Mouse (Mus musculus) heart, adult 11 months (tissue): ENCODE measurements around the gene Trim7.
"Not testable (repeated sequence)": the region's sequence is repeated elsewhere in the genome, so short reads cannot be mapped to it uniquely, and the experiment has no call there.

ENCODE experiments used
- DNase-seq: peaks from one replicate; pipeline ENCODE4 v3.0.0; 2022

Gene Trim7

GRCm38 (mm10) chr11:48852624-48853473 lies 26.9 kb downstream of the Trim7 start:
- DNase-seq = no peak

DNA sequence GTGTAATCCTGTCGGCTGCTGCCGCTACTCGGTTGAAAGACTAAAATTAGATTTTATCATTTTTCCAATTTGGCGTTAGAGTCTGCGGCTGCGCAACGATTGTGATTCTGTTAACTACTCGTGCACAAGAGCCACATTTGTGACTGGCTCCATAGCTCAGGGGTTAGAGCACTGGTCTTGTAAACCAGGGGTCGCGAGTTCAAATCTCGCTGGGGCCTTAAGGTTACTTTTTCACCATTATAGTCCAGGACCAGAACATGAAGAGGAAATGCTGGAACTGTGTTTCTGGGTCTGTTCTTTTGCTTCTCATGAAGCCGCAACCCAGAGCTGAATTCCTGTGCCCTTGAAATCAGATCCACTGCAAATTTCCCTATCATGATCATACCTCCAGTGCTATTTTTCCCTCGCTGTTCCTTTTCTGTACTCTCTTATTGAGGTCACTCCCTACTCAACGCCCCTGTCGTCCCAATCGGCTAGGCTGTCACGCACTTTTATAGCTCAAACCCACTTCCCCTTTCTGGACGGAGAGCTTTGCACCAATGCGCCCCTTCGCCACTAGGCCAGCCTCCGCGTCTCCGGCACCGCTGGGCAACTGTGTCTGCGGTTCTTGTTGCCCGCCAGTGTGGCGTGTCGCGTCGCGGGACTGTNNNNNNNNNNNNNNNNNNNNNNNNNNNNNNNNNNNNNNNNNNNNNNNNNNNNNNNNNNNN lies 27.7 kb downstream of the Trim7 start:
- peak; percentile 98 for DNase-seq

DNA sequence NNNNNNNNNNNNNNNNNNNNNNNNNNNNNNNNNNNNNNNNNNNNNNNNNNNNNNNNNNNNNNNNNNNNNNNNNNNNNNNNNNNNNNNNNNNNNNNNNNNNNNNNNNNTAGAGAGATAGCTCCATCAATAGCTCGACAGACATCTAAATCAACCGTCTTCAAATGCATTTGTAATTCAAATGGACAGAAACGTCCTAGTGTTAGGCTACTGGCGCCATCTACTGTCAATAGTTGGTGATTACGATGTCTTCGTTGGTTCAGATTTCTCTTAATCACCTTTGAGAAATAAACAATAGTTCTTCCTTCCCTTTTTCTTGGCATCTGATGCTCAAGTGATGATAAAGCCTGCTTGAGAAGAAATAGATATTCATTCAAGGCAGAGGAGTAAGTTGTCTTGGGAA lies 33.1 kb downstream of the Trim7 start:
- DNase-seq = peak; percentile 81

DNA sequence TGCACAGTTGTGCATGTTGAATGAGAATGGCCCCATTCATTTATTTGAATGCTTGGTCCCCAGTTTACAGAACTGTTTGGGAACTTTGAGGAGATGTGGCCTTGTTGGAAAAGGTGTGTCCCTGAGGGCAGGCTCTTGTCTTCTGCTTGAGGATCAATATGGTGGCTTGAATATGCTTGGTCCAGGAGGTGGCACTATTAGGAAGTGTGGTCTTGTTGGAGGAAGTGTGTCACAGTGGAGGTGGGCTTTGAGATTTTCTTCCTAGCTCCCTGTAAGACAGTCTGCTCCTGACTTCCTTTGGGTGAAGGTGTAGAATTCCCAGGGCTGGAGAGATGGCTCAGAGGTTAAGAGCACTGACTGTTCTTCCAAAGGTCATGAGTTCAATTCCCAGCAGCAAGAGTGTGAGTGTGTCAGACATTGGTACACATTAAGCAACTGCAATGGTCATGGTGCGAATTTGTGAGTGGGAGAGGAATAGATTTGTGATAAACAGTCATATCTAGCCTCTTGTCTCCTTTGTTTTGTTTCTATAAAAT lies 36.9 kb downstream of the Trim7 start:
- peak; percentile 40 for DNase-seq

GRCm38 (mm10) chr11:48863808-48864207 lies 37.9 kb downstream of the Trim7 start:
- peak; percentile 79 for DNase-seq

- peak; percentile 91 for DNase-seq
These were observed 40.5 kb downstream of the Trim7 start for GRCm38 (mm10) chr11:48866481-48866880.

DNA sequence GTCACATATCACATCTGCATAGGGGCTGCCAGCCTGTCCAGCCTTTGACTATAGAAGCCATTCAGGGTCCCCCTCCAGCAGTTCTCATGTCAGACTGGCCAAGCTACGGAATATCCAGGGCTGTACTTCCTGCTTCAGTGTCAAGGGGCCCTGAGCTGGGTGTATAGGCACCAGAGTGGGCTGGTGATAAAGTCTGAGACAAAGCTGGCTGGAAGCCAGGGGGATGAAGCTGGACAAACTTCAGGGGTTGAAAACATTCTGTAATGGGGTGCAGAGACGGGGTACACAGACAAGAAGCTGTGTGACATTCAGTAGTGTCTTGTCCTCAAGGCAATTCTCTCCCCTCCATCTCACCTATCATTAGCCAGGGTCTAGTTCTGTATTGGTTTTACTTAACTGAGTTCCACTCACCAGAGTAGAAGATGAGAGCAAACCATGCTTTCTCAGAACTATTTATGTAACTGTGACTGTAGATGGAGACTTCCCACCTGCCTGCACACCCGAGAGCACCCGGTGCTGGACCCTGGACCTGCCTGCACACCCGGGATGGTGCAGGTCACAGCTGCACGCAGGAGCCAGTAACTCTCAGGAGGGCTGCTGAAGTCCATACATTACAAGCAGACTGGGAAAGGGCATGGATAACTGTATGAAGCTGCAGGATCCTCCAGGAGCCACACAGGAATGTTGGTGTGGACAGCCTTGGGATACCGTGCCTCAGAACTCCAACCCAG lies 43.6 kb downstream of the Trim7 start:
- DNase-seq = peak; percentile 94

GRCm38 (mm10) chr11:48870781-48871180 lies 44.8 kb downstream of the Trim7 start:
- DNase-seq = peak; percentile 93

GRCm38 (mm10) chr11:48871201-48871772 lies 45.3 kb downstream of the Trim7 start, which contains the start of gene Irgm1:
TSS of gene Irgm1 (minus strand) at chr11:48871683.
- peak; percentile 98 for DNase-seq

DNA sequence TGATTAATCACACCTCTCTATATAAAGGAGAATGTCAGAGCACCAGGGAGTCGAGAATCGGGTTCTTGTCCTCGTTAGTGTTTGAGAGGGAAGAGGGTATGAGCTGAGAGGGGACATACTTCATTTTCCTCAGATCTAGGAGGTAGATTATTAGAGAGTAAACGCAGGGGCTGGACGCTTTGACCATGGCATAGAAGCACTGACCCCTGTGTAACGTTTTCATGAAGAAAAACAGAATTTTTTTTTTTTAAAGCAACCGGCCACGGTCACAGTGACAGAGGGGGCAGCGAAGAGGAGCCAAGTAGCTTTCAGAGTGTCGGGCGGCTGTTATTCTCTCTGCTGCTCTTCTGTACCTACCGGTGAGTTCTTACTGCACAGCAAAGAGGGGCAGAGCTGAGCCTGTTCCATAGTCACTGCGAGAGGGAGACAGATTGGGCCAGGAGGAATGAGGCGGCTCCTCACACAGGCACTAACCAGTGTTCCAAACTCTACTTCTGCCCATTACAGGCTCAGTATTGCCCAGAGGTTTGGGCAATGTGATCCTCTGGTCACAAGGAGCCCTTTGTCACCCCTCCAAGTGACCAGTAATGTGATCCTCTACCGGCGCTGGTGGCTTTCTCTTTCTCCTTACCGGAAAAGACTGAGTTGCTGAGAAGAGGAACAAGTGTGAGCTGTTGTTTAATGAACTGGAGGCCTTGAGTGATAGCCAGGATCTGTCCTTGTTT lies 46.0 kb downstream of the Trim7 start:
- peak; percentile 97 for DNase-seq

DNA sequence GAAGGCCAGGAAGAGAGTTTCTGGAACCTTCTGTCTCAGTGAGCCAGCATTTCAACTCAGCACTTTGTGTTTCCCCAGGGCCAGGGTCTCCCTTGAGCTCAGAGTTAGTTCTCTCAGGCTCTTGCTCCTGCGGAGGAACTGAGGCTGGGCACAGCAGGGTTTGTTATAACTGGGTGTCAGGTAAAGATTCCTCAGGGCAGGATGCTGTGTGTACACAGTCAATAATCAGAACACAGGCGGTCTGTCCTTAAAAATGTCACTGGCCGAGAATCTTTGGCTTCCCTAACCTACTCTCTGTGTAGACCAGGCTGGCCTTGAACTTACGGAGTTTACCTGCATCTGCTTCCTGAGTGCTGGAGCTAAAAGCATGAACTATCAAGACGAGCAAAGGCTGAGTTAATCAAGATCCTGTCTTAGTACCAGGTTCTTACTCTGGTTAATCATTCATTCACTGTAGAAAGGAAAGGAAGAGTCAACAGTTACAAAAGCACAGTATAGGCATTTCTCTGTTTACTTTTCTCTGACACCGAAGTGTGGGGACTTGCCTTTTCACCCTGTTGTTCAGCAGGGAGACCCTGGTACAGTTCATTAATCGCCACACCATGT lies 46.9 kb downstream of the Trim7 start:
- DNase-seq = peak; percentile 91

DNA sequence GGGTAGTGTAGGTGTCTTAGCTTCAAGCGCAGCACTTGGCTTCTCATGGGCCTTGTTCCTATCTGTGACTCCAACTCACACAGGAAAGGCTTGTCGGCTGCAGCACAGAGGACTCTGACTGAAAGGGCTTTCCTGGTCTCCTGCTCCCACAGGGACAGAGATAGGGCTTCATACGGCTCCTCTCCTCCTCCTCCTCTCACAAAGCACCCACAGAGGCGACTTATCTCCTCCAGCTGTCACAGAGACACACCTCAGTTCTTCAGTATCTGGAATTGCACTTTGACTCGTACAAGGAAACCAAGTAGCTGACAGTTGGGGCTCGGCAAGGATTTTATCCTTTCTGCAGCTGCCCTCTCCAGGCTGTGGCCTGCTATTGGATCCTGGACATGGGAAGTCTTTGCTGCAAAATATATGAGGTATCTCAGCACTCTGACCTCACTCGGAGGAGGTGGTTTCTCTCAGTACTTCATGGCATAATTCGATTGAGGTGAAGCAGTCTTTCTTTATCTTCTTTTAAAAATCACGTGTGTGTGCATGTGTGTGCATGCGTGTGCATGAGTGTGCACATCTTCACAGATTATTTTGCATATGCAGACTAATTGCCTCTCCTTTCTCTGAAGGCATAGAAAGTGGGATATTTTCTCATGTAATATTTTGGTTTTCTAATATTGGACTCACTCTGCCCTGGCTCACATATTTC lies 47.8 kb downstream of the Trim7 start:
- peak; percentile 81 for DNase-seq

DNA sequence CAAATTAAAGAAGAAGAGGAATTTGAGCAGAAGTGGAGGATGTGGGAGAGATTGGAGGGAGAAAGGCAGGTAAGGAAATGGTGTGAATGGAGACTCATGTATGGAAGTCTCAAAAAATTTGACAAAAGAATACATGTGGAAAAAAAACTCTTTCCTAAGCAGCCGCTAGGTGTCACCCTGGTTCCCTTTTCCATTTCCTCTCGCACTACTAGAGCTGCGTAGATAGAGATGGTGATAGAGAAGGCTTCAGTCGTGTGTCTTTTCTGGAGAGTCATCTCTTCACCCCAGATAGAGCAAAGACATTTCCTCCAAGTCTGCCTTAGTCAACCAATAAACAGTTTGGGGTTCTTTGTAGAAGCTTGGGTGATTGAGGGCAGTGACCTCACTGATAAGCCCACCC lies 48.5 kb downstream of the Trim7 start:
- peak; percentile 89 for DNase-seq

DNA sequence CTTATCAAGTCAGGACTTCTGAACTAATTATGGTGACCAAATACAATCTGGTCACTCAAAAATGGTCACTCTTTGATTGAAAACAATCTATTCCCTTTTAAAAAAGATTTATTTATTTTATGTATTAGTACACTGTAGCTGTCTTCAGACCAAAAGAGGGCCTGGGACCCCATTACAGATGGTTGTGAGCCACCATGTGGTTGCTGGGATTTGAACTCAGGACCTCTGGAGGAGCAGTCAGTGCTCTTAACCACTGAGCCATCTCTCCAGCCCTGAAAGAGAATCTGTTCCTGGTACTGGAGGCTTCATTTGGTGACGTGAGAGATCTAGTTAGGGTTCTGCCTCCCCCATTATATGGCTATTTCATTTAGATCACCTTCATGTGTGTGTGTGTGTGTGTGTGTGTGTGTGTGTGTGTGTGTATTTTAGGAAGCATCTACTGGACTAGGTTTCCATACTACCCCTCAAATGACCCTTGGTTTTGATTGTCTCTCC lies 49.5 kb downstream of the Trim7 start:
- DNase-seq = peak; percentile 68

GRCm38 (mm10) chr11:48876680-48877079 lies 50.7 kb downstream of the Trim7 start:
- DNase-seq = no peak

DNA sequence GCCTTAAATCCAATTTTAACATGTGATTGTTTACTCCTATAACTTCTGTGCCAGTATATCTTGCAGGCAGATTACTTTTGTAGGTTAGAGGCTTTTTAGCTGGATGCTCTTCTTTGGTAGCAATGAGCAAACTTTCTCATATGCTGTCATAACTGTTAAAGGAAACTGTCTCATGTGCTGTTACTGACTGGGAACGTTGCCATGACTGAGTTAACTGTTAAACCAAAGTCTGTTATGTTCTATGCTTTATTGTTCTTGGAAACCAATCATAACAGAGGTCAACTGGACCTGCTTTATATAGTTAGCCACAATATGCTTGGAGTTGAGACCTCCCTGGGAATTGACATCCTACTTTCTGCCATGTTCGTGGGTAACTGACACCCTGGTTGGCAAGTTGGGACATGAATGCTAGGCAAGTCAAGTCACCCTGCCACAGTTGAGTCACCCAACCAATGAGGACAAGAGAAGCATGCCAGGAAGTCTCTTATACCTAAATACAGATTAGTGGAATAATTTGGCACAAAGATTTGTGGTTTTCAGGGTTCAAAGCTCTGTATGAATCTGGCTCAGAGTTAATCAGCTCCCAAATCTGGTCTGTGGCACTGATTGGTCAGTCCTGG lies 73.0 kb downstream of the Trim7 start:
- no peak for DNase-seq

- peak; percentile 91 for DNase-seq
These were observed 75.0 kb downstream of the Trim7 start for GRCm38 (mm10) chr11:48900654-48901566.

DNA sequence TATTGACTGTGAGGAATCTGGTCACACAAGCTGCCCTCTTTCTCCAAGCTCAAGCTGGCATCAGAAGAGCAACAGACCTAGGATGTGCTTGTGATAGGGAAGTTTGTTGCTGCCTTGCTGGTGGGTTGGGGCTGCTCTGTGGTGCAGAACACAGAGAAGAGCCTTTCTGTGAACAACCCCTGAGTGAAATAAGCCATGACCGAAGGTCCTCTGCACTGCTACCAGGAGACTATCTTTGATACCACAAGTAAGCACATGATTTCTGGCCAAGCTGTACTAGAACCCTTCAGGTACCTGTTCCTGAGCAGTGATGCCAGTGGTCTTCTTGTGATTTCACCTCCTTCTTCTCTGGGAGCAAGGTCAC lies 75.6 kb downstream of the Trim7 start:
- DNase-seq = not testable (repeated sequence)
